Mouse (Mus musculus) brown adipose tissue, adult 24 weeks (tissue): ENCODE data around the gene Fam178b. TPM values are rescaled to one million over a fixed set of nuclear protein-coding genes. Genes with fewer than 3 reads are reported as not detected.

Experiments
- H3K27ac ChIP-seq: fragments of 200-500 bp; replicated peaks from 2 replicates; pipeline ENCODE4 v1.5.1; 2012; ENCODE audit warnings: low read depth, mild to moderate bottlenecking, low read length
- H3K4me1 ChIP-seq: fragments of 200-500 bp; 2 replicates; pipeline ENCODE4 v1.6.1; 2012; ENCODE audit warnings: low read length, mixed read lengths; ENCODE audit not compliant: control insufficient read depth, insufficient read depth, insufficient read length
- H3K4me3 ChIP-seq: fragments of 200-500 bp; 2 replicates; pipeline ENCODE4 v1.5.1; 2012; ENCODE audit warnings: low read depth, mild to moderate bottlenecking, low read length, moderate library complexity; ENCODE audit not compliant: insufficient read depth
- polyA plus RNA-seq: library from polyadenylated mRNA; stranded (reverse); fragments of >200 nt; gene quantifications from 2 replicates; pipeline ENCODE4 v1.2.4, GENCODE M21; 2012; ENCODE audit not compliant: missing spikeins, insufficient read depth, insufficient read length

Fam178b gene
- polyA plus RNA-seq, 1 experiment: not detected

- no peak overlapping the region for H3K27ac ChIP-seq
- no peak overlapping the region for H3K4me3 ChIP-seq
- H3K4me1 ChIP-seq: no peaks in the 10 kb centered on the region
These were observed 26.8 kb downstream of the Fam178b start for GRCm38 (mm10) chr1:36656233-36656632.

GRCm38 (mm10) chr1:36655039-36655438 lies 27.9 kb downstream of the Fam178b start:
- H3K27ac ChIP-seq: no peak overlapping the region
- no peaks in the 10 kb centered on the region for H3K4me1 ChIP-seq
- H3K4me3 ChIP-seq: no peak overlapping the region

GRCm38 (mm10) chr1:36647631-36648030 lies 35.4 kb downstream of the Fam178b start:
- Histone ChIP-seq H3K4me1 (peaks cover 4% of the 10 kb centered on the region; the same call in 1 of the 2 replicates), H3K4me3 (no peak overlapping the region), H3K27ac (no peak overlapping the region)

GRCm38 (mm10) chr1:36646285-36646684 lies 36.7 kb downstream of the Fam178b start:
- Histone ChIP-seq H3K27ac (no peak overlapping the region), H3K4me1 (peaks cover 4% of the 10 kb centered on the region; the same call in 1 of the 2 replicates), H3K4me3 (no peak overlapping the region)

GRCm38 (mm10) chr1:36644615-36645007 lies 38.4 kb downstream of the Fam178b start:
- H3K4me3 ChIP-seq: no peak overlapping the region
- H3K27ac ChIP-seq: no peak overlapping the region
- peaks cover 4% of the 10 kb centered on the region; the same call in 1 of the 2 replicates for H3K4me1 ChIP-seq

- Histone ChIP-seq H3K4me3 (no peak overlapping the region), H3K4me1 (peaks cover 4% of the 10 kb centered on the region; the same call in 1 of the 2 replicates), H3K27ac (no peak overlapping the region)
These were observed 38.9 kb downstream of the Fam178b start for GRCm38 (mm10) chr1:36643957-36644614.

- Histone ChIP-seq H3K27ac (peak overlapping the region; percentile 26; the same call in 1 of the 2 replicates), H3K4me3 (no peak overlapping the region), H3K4me1 (peaks cover 5% of the 10 kb centered on the region; the same call in 1 of the 2 replicates)
These were observed 47.0 kb downstream of the Fam178b start for GRCm38 (mm10) chr1:36635826-36636485.

- peaks cover 8% of the 10 kb centered on the region for H3K4me1 ChIP-seq
- H3K27ac ChIP-seq: no peak overlapping the region
- H3K4me3 ChIP-seq: no peak overlapping the region
These were observed 48.0 kb downstream of the Fam178b start for GRCm38 (mm10) chr1:36634940-36635339.

- Histone ChIP-seq H3K27ac (no peak overlapping the region), H3K4me3 (no peak overlapping the region), H3K4me1 (peaks cover 8% of the 10 kb centered on the region)
These were observed 49.1 kb downstream of the Fam178b start for GRCm38 (mm10) chr1:36633920-36634319.

GRCm38 (mm10) chr1:36632846-36633245 lies 50.1 kb downstream of the Fam178b start:
- H3K4me1 ChIP-seq: peaks cover 14% of the 10 kb centered on the region
- H3K4me3 ChIP-seq: no peak overlapping the region
- H3K27ac ChIP-seq: no peak overlapping the region

GRCm38 (mm10) chr1:36632090-36632489 lies 50.9 kb downstream of the Fam178b start:
- Histone ChIP-seq H3K27ac (no peak overlapping the region), H3K4me3 (no peak overlapping the region), H3K4me1 (peaks cover 14% of the 10 kb centered on the region)

- Histone ChIP-seq H3K4me1 (peaks cover 11% of the 10 kb centered on the region), H3K4me3 (no peak overlapping the region), H3K27ac (no peak overlapping the region)
These were observed 51.6 kb downstream of the Fam178b start for GRCm38 (mm10) chr1:36631391-36631790.

GRCm38 (mm10) chr1:36630053-36630739 lies 52.8 kb downstream of the Fam178b start:
- Histone ChIP-seq H3K4me3 (no peak overlapping the region), H3K4me1 (peaks cover 9% of the 10 kb centered on the region), H3K27ac (no peak overlapping the region)

- Histone ChIP-seq H3K4me3 (no peak overlapping the region), H3K27ac (no peak overlapping the region)
These were observed 54.4 kb downstream of the Fam178b start for GRCm38 (mm10) chr1:36628585-36628984.

GRCm38 (mm10) chr1:36625442-36625841 lies 57.5 kb downstream of the Fam178b start:
- Histone ChIP-seq H3K4me1 (peaks cover 7% of the 10 kb centered on the region), H3K4me3 (no peak overlapping the region), H3K27ac (no peak overlapping the region)

More at GRCm38 (mm10) chr1:36628585-36628984, 54.4 kb downstream of the Fam178b start:
- H3K4me1 ChIP-seq: peaks cover 9% of the 10 kb centered on the region
